Mouse (Mus musculus): ENCODE data around the gene Abca15. TPM values are rescaled to one million over a fixed set of nuclear protein-coding genes. Genes with fewer than 3 reads are reported as not detected.

Abca15 gene
- polyA plus RNA-seq, 1 experiment from 2014 or later, result not detected

Other genes with a start within 250 kb of the Abca15 start
- gene Dnah3, start 233.4 kb upstream of the Abca15 start, polyA plus RNA-seq (2015; fragmentation: Nextera tagmentation; extraction: Ambion mirVana), result not detected in 2 replicates
- gene Tmem159, start 226.3 kb upstream of the Abca15 start, polyA plus RNA-seq (2015; fragmentation: Nextera tagmentation; extraction: Ambion mirVana), result 26.6 and 29.0 TPM in 2 replicates
- not detected in 2 replicates for gene Zp2, start 183.4 kb upstream of the Abca15 start, polyA plus RNA-seq (2015; fragmentation: Nextera tagmentation; extraction: Ambion mirVana)
- gene Anks4b, start 154.8 kb upstream of the Abca15 start, polyA plus RNA-seq (2015; fragmentation: Nextera tagmentation; extraction: Ambion mirVana), result 0.06 and 0.15 TPM in 2 replicates
- 20.0 and 29.2 TPM in 2 replicates for gene Crym, start 126.6 kb upstream of the Abca15 start, polyA plus RNA-seq (2015; fragmentation: Nextera tagmentation; extraction: Ambion mirVana)
- 0.19 TPM in 1 of 2 replicates, not detected in the other for gene Abca14, start 124.7 kb upstream of the Abca15 start, polyA plus RNA-seq (2015; fragmentation: Nextera tagmentation; extraction: Ambion mirVana)
- gene Abca16, start 81.0 kb downstream of the Abca15 start, polyA plus RNA-seq (2015; fragmentation: Nextera tagmentation; extraction: Ambion mirVana), result 0.10 TPM in 1 of 2 replicates, not detected in the other